Mouse (Mus musculus): ENCODE measurements at regions not wholly inside any gene's neighbourhood (a gene's known extent, or its start where the extent isn't known, plus 50 kb on each side); places are given as distances from the start of the nearest gene placed in this dataset.

DNA sequence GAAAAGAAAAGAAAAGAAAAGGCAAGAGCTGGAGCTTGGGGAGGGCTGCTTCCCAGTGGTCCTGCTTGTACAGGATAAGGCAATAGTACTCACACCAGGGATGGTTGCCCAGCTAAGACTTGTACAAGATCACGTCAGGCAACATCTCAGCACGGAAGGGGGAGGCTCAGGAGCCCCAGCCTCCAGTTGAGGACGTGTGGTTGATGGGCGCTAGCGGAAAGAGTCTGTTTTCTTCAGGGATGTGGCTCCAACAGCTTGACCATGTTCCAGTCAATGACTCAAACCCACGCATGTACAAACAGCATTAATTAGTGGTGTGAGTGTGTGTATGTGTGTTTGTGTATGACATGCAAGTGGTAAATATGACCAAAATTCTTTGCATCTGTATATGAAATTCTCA, 153.1 kb upstream of the Rpl34 start:
- no peak for ATAC-seq (replicated peaks; ENCODE audit: insufficient number of reproducible peaks, low FRiP score, low TSS enrichment)
- Histone ChIP-seq H3K36me3 (ENCODE audit: control insufficient read depth, insufficient read depth, low read length) (no peaks in the 10 kb centered on the region), H3K27ac (ENCODE audit: low read depth, low read length) (no peak overlapping the region), H3K9ac (ENCODE audit: low read depth, low read length) (no peak overlapping the region), H3K9me3 (replicated peaks; ENCODE audit: control insufficient read depth, low read length) (no peaks in the 10 kb centered on the region), H3K27me3 (ENCODE audit: control insufficient read depth, insufficient read depth, low read length) (no peaks in the 10 kb centered on the region), H3K4me3 (ENCODE audit: low read depth, low read length) (no peak overlapping the region), H3K4me2 (no peak overlapping the region), H3K4me1 (ENCODE audit: control insufficient read depth, insufficient read depth, low read length) (peaks cover 8% of the 10 kb centered on the region)
- WGBS (ENCODE audit: insufficient replicate concordance): 62% methylated on average over 6 of the region's 6 CpGs

DNA sequence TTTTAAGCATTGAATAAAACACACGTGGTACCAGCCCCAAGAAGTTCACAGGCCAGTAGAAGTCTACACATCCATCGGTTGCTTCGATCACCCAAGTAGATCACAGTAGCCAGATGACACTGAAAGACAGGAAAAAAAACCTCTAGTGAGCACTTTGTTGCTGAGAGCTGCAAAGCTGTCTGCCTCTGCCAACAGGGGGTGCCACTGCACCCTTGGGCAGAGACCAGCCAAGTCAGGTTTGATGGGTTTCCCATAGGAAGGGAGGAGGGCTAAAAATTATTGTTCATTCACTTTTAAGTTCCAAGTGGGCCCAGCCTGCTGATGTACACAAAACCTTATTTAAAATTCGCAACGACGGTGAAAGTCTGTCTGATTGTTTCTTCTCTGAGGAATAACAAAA, 150.3 kb upstream of the Rpl34 start:
- no peaks in the 10 kb centered on the region for H3K27me3 ChIP-seq (ENCODE audit: control insufficient read depth, insufficient read depth, low read length)
- WGBS (ENCODE audit: insufficient replicate concordance): 82% methylated on average over 6 of the region's 6 CpGs
- H3K9ac ChIP-seq (ENCODE audit: low read depth, low read length): no peak overlapping the region
- no peaks in the 10 kb centered on the region for H3K36me3 ChIP-seq (ENCODE audit: control insufficient read depth, insufficient read depth, low read length)
- H3K27ac ChIP-seq (ENCODE audit: low read depth, low read length): no peak overlapping the region
- ATAC-seq (replicated peaks; ENCODE audit: insufficient number of reproducible peaks, low FRiP score, low TSS enrichment): no peak
- no peak overlapping the region for H3K4me2 ChIP-seq
- no peak overlapping the region for H3K4me3 ChIP-seq (ENCODE audit: low read depth, low read length)
- peaks cover 8% of the 10 kb centered on the region for H3K4me1 ChIP-seq (ENCODE audit: control insufficient read depth, insufficient read depth, low read length)
- H3K9me3 ChIP-seq (replicated peaks; ENCODE audit: control insufficient read depth, low read length): no peaks in the 10 kb centered on the region

DNA sequence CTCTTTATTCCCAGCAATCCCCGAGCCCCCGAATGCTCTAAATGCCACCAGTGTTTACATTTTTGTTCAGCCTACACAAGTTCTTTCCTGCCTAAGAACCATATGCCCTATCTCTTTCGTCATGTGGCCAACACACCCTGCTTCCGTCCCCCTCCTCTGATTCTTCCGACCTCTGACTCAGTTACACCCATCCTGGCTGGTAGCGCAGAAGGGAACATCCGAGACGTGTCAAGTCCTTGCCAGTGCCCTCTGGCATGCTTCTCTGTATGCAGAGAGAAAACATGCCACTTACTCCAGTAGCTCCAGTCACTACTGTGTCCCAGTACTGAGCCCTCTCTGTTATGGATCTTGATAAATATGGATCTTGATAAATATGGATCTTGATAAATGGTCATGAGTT, 149.3 kb upstream of the Rpl34 start:
- Histone ChIP-seq H3K9me3 (replicated peaks; ENCODE audit: control insufficient read depth, low read length) (no peaks in the 10 kb centered on the region), H3K9ac (ENCODE audit: low read depth, low read length) (no peak overlapping the region), H3K4me2 (peak overlapping the region; percentile 33), H3K36me3 (ENCODE audit: control insufficient read depth, insufficient read depth, low read length) (no peaks in the 10 kb centered on the region), H3K4me3 (ENCODE audit: low read depth, low read length) (no peak overlapping the region), H3K4me1 (ENCODE audit: control insufficient read depth, insufficient read depth, low read length) (peaks cover 8% of the 10 kb centered on the region), H3K27me3 (ENCODE audit: control insufficient read depth, insufficient read depth, low read length) (no peaks in the 10 kb centered on the region), H3K27ac (ENCODE audit: low read depth, low read length) (no peak overlapping the region)
- ATAC-seq (replicated peaks; ENCODE audit: insufficient number of reproducible peaks, low FRiP score, low TSS enrichment): 0 out of 2 replicates have a peak, but pooled peaks have one; percentile 42
- 13% methylated on average over 8 of the region's 8 CpGs for whole genome bisulfite sequencing (ENCODE audit: insufficient replicate concordance)

- WGBS (ENCODE audit: insufficient replicate concordance): 49% methylated on average over 7 of the region's 7 CpGs
- no peaks in the 10 kb centered on the region for H3K36me3 ChIP-seq (ENCODE audit: control insufficient read depth, insufficient read depth, low read length)
- no peaks in the 10 kb centered on the region for H3K9me3 ChIP-seq (replicated peaks; ENCODE audit: control insufficient read depth, low read length)
- H3K4me2 ChIP-seq: peak overlapping the region; percentile 33
- H3K4me1 ChIP-seq (ENCODE audit: control insufficient read depth, insufficient read depth, low read length): peaks cover 8% of the 10 kb centered on the region
- H3K4me3 ChIP-seq (ENCODE audit: low read depth, low read length): no peak overlapping the region
- no peak for ATAC-seq (replicated peaks; ENCODE audit: insufficient number of reproducible peaks, low FRiP score, low TSS enrichment)
- 0 out of 2 replicates have a peak overlapping the region, but pooled peaks have one; percentile 1 for H3K27ac ChIP-seq (ENCODE audit: low read depth, low read length)
- H3K9ac ChIP-seq (ENCODE audit: low read depth, low read length): no peak overlapping the region
- H3K27me3 ChIP-seq (ENCODE audit: control insufficient read depth, insufficient read depth, low read length): no peaks in the 10 kb centered on the region
Observed at GRCm38 (mm10) chr3:130878834-130879233, 148.6 kb upstream of the Rpl34 start.

GRCm38 (mm10) chr3:130877981-130878380, 147.8 kb upstream of the Rpl34 start:
- Histone ChIP-seq H3K27ac (ENCODE audit: low read depth, low read length) (no peak overlapping the region), H3K4me2 (no peak overlapping the region), H3K27me3 (ENCODE audit: control insufficient read depth, insufficient read depth, low read length) (no peaks in the 10 kb centered on the region), H3K4me1 (ENCODE audit: control insufficient read depth, insufficient read depth, low read length) (peaks cover 8% of the 10 kb centered on the region), H3K9ac (ENCODE audit: low read depth, low read length) (no peak overlapping the region), H3K4me3 (ENCODE audit: low read depth, low read length) (no peak overlapping the region), H3K36me3 (ENCODE audit: control insufficient read depth, insufficient read depth, low read length) (no peaks in the 10 kb centered on the region), H3K9me3 (replicated peaks; ENCODE audit: control insufficient read depth, low read length) (no peaks in the 10 kb centered on the region)
- ATAC-seq (replicated peaks; ENCODE audit: insufficient number of reproducible peaks, low FRiP score, low TSS enrichment): no peak
- WGBS (ENCODE audit: insufficient replicate concordance): 49% methylated on average over 5 of the region's 5 CpGs

DNA sequence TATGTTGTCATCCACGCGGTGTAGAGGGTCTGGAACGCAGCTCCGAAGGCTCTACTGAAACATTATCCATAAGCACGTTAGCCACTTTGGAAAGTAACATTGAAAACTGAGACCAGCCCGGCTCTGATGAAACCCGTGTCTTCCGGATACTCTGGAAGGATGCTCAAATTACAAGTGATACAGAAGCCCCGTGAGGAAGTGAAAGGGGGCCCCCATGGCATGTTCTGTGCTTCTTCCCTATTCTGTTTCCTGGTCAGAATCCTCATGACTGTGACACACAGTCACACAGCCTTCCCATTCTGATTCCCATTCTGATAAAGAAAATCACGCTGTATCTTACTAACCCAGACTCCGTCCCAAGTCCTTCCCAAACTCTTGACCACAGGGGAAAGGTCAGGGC, 143.5 kb upstream of the Rpl34 start:
- H3K4me3 ChIP-seq (ENCODE audit: low read depth, low read length): no peak overlapping the region
- H3K4me2 ChIP-seq: no peak overlapping the region
- no peak overlapping the region for H3K27ac ChIP-seq (ENCODE audit: low read depth, low read length)
- ATAC-seq (replicated peaks; ENCODE audit: insufficient number of reproducible peaks, low FRiP score, low TSS enrichment): no peak
- H3K27me3 ChIP-seq (ENCODE audit: control insufficient read depth, insufficient read depth, low read length): no peaks in the 10 kb centered on the region
- WGBS (ENCODE audit: insufficient replicate concordance): 70% methylated on average over 11 of the region's 11 CpGs
- H3K9ac ChIP-seq (ENCODE audit: low read depth, low read length): no peak overlapping the region
- H3K36me3 ChIP-seq (ENCODE audit: control insufficient read depth, insufficient read depth, low read length): no peaks in the 10 kb centered on the region
- H3K4me1 ChIP-seq (ENCODE audit: control insufficient read depth, insufficient read depth, low read length): peaks cover under 1% of the 10 kb centered on the region
- H3K9me3 ChIP-seq (replicated peaks; ENCODE audit: control insufficient read depth, low read length): no peaks in the 10 kb centered on the region

GRCm38 (mm10) chr3:130866952-130867632, 136.9 kb upstream of the Rpl34 start:
- no peaks in the 10 kb centered on the region for H3K4me1 ChIP-seq (ENCODE audit: control insufficient read depth, insufficient read depth, low read length)
- H3K4me3 ChIP-seq (ENCODE audit: low read depth, low read length): no peak overlapping the region
- H3K9ac ChIP-seq (ENCODE audit: low read depth, low read length): no peak overlapping the region
- no peaks in the 10 kb centered on the region for H3K9me3 ChIP-seq (replicated peaks; ENCODE audit: control insufficient read depth, low read length)
- H3K27me3 ChIP-seq (ENCODE audit: control insufficient read depth, insufficient read depth, low read length): no peaks in the 10 kb centered on the region
- no peak overlapping the region for H3K4me2 ChIP-seq
- WGBS (ENCODE audit: insufficient replicate concordance): 70% methylated on average over 19 of the region's 19 CpGs
- no peak overlapping the region for H3K27ac ChIP-seq (ENCODE audit: low read depth, low read length)
- no peaks in the 10 kb centered on the region for H3K36me3 ChIP-seq (ENCODE audit: control insufficient read depth, insufficient read depth, low read length)
- ATAC-seq (replicated peaks; ENCODE audit: insufficient number of reproducible peaks, low FRiP score, low TSS enrichment): no peak

DNA sequence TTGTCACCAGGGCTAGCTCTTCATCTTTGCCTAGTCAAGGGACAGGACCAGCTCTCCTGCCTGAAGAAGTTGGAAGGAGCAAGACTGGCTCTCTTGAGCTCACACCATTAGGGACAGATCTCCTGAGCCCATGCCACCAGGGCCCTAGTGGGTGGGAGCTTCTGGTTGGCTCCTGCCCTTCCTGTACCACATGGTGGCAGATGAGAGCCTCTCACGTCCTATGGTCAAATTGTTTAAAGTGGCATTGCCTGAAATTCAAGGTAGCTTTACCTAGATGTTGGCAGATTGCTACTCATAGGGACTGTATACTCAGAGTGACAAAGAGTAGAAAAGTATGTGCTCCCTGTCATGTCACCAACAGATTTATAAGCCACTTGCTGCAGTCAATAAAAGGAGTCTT, 134.6 kb upstream of the Rpl34 start:
- WGBS (ENCODE audit: insufficient replicate concordance): 65% methylated on average over 1 of the region's 1 CpGs
- Histone ChIP-seq H3K9me3 (replicated peaks; ENCODE audit: control insufficient read depth, low read length) (no peaks in the 10 kb centered on the region), H3K27me3 (ENCODE audit: control insufficient read depth, insufficient read depth, low read length) (no peaks in the 10 kb centered on the region), H3K9ac (ENCODE audit: low read depth, low read length) (no peak overlapping the region), H3K4me3 (ENCODE audit: low read depth, low read length) (no peak overlapping the region), H3K27ac (ENCODE audit: low read depth, low read length) (no peak overlapping the region), H3K36me3 (ENCODE audit: control insufficient read depth, insufficient read depth, low read length) (no peaks in the 10 kb centered on the region), H3K4me2 (no peak overlapping the region), H3K4me1 (ENCODE audit: control insufficient read depth, insufficient read depth, low read length) (no peaks in the 10 kb centered on the region)
- ATAC-seq (replicated peaks; ENCODE audit: insufficient number of reproducible peaks, low FRiP score, low TSS enrichment): no peak

- no peak overlapping the region for H3K4me3 ChIP-seq (ENCODE audit: low read depth, low read length)
- H3K27ac ChIP-seq (ENCODE audit: low read depth, low read length): no peak overlapping the region
- H3K9ac ChIP-seq (ENCODE audit: low read depth, low read length): no peak overlapping the region
- ATAC-seq (replicated peaks; ENCODE audit: insufficient number of reproducible peaks, low FRiP score, low TSS enrichment): no peak
- WGBS (ENCODE audit: insufficient replicate concordance): 83% methylated on average over 5 of the region's 5 CpGs
- H3K36me3 ChIP-seq (ENCODE audit: control insufficient read depth, insufficient read depth, low read length): no peaks in the 10 kb centered on the region
- no peaks in the 10 kb centered on the region for H3K9me3 ChIP-seq (replicated peaks; ENCODE audit: control insufficient read depth, low read length)
- no peaks in the 10 kb centered on the region for H3K4me1 ChIP-seq (ENCODE audit: control insufficient read depth, insufficient read depth, low read length)
- H3K27me3 ChIP-seq (ENCODE audit: control insufficient read depth, insufficient read depth, low read length): no peaks in the 10 kb centered on the region
- H3K4me2 ChIP-seq: no peak overlapping the region
Observed at GRCm38 (mm10) chr3:130863376-130863775, 133.2 kb upstream of the Rpl34 start.

All from heart, embryonic 11.5 days (tissue).